Mouse (Mus musculus) spleen, adult 2 months (tissue): ENCODE results near the gene Map3k3. TPM values are rescaled to one million over a fixed set of nuclear protein-coding genes. Genes with fewer than 3 reads are reported as not detected.
"Not testable (repeated sequence)": the region's sequence is repeated elsewhere in the genome, so short reads cannot be mapped to it uniquely, and the experiment has no call there.

Source experiments
- DNase-seq, 2 experiments: peaks; one replicate each; pipeline versions ENCODE4 v3.0.0 to v3.0.0-alpha.2; 2012 to 2021; ENCODE audit warnings: low spot score in 2 of 2, low read depth in 1 of 2
- H3K27ac ChIP-seq: fragments of 200-500 bp; 2 replicates; pipeline ENCODE4 v1.5.1; 2012; ENCODE audit warnings: low read length, inconsistent platforms; ENCODE audit not compliant: insufficient read depth
- H3K27me3 ChIP-seq: fragments of 200-500 bp; 2 replicates; pipeline ENCODE4 v1.6.1; 2012; ENCODE audit warnings: mild to moderate bottlenecking, moderate library complexity, low read length, inconsistent platforms; ENCODE audit not compliant: control insufficient read depth, insufficient read depth
- H3K36me3 ChIP-seq: fragments of 200-500 bp; 2 replicates; pipeline ENCODE4 v1.6.1; 2012; ENCODE audit warnings: mild to moderate bottlenecking, low read length, inconsistent platforms; ENCODE audit not compliant: control insufficient read depth, insufficient read depth
- H3K4me1 ChIP-seq: fragments of 200-500 bp; 2 replicates; pipeline ENCODE4 v1.6.1; 2011; ENCODE audit warnings: inconsistent platforms; ENCODE audit not compliant: control insufficient read depth, insufficient read depth, insufficient read length
- H3K4me3 ChIP-seq: fragments of 200-500 bp; 2 replicates; pipeline ENCODE4 v1.5.1; 2011; ENCODE audit warnings: mild to moderate bottlenecking, inconsistent platforms; ENCODE audit not compliant: insufficient read depth, insufficient read length; ENCODE audit errors: extremely low read depth
- CTCF ChIP-seq: fragments of 200-500 bp; IDR thresholded peaks from 2 replicates; pipeline ENCODE4 v1.5.1; 2011; ENCODE audit warnings: mild to moderate bottlenecking, inconsistent platforms; ENCODE audit not compliant: insufficient read depth, insufficient read length, insufficient replicate concordance; ENCODE audit errors: extremely low read depth
- POLR2A ChIP-seq: fragments of 200-500 bp; IDR thresholded peaks from 2 replicates; pipeline ENCODE4 v1.6.1; 2011; ENCODE audit warnings: low read depth, low read length, inconsistent platforms
- WGBS: fragments of 180-500 bp; shearing (Covaris S2); methylation state at CpG from one replicate; pipeline ENCODE4 v1.1.7; 2018; 5-methylcytosine and 5-hydroxymethylcytosine counted together
- polyA plus RNA-seq: library from polyadenylated mRNA; depleted of rRNA; stranded (reverse); fragments of >200 nt; gene quantifications from 2 replicates; pipeline ENCODE4 v1.2.3, GENCODE M21; 2012

The Map3k3 gene
- polyA plus RNA-seq, 1 experiment = 34.1 TPM

DNA sequence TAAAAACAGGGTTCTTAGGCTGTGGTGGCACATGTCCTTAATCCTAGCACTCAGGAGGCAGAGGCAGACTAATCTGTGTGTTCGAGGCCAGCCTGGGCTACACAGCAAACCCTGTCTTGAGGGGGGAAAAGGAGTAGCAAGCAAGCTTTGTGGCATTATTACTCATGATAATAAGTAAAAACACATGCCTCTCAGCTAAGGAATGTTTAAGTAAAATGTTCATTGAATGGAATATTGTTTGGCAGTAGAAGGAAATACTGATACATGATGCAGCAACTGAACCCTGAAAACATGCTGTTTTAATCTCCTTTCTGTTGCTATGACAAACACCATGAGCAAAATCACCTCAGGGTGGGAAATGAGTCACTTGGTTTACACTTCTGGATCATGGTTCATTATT, 23.1 kb upstream of the Map3k3 start:
- Histone ChIP-seq H3K4me1 (no peaks in the 10 kb centered on the region), H3K27ac (no peak overlapping the region), H3K4me3 (no peak overlapping the region), H3K27me3 (no peaks in the 10 kb centered on the region), H3K36me3 (peaks cover 15% of the 10 kb centered on the region; the same call in 1 of the 2 replicates)
- TF ChIP-seq CTCF = no peak
- no peak for DNase-seq
- 93% methylated on average over 1 of the region's 1 CpGs for WGBS

DNA sequence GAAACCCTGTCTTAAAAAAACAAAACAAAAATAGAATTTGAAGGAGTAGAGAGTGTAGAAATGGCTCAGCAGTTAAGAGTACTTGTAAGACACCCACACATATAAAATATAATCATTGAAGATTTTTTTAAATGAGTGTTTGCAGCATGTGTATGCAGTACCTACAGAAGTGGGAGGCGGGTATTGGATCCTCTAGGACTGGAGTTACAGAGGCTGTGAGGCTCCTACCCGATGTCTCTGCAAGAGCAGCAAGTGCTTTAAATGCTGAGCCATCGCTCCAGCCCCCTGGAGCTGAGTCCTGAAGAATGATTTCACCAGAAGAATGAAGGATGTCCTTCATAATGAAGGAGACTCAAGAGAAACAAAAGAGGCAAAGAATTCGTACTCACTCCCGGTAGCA, 20.7 kb upstream of the Map3k3 start:
- H3K27ac ChIP-seq = no peak overlapping the region
- H3K4me1 ChIP-seq = no peaks in the 10 kb centered on the region; the same call in 1 of the 2 replicates
- DNase-seq = no peak
- H3K27me3 ChIP-seq = no peaks in the 10 kb centered on the region
- TF ChIP-seq POLR2A (no peak), CTCF (no peak)
- H3K4me3 ChIP-seq = no peak overlapping the region
- H3K36me3 ChIP-seq = peaks cover 8% of the 10 kb centered on the region; the same call in 1 of the 2 replicates
- 95% methylated on average over 5 of the region's 5 CpGs for WGBS

DNA sequence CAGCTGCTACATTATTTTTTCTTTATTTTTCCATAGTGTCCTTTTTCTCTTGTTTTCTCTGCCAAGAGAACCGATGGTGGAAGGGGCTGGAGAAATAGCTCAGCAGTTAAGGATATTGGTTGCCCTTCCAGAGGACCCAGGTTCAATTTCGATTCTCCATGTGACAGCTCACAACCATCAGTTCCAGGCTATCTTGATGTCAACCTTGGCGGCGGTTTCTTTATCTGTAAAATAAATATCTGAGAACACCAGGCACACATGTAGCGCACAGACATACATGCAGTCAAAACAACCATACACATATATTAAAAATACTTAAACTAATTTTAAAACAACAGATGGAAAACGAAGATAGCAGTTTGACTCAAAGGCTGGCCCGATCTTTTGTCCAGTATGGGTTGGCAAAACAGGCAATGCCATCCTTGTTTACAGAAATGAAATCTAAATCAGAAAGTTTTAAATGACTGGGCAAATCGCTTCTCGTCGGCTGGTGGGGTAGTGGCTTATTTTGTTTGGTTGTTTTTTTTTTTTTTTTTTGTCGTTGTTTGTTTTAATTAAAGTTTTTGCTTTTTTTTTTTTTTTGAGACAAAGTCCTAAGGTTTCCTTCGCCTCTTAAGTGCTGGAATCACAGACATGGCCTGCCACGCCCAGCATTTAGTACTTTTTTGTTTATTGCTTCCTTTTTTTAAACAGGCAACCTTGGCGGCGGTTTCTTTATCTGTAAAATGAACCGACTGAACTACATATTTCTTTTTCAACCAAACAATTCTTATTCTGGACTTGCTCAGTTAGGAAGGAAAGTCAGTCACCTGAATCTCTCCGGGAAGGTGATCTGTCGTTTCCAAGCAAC, 19.1 kb upstream of the Map3k3 start:
- WGBS = 38% methylated on average over 18 of the region's 18 CpGs
- no peaks in the 10 kb centered on the region; the same call in 1 of the 2 replicates for H3K4me1 ChIP-seq
- no peaks in the 10 kb centered on the region for H3K27me3 ChIP-seq
- no peak for DNase-seq
- peak overlapping the region; percentile 72 for H3K4me3 ChIP-seq
- no peaks in the 10 kb centered on the region for H3K36me3 ChIP-seq
- H3K27ac ChIP-seq = peak overlapping the region; percentile 70; the same call in 1 of the 2 replicates
- TF ChIP-seq CTCF (no peak), POLR2A (no peak)

DNA sequence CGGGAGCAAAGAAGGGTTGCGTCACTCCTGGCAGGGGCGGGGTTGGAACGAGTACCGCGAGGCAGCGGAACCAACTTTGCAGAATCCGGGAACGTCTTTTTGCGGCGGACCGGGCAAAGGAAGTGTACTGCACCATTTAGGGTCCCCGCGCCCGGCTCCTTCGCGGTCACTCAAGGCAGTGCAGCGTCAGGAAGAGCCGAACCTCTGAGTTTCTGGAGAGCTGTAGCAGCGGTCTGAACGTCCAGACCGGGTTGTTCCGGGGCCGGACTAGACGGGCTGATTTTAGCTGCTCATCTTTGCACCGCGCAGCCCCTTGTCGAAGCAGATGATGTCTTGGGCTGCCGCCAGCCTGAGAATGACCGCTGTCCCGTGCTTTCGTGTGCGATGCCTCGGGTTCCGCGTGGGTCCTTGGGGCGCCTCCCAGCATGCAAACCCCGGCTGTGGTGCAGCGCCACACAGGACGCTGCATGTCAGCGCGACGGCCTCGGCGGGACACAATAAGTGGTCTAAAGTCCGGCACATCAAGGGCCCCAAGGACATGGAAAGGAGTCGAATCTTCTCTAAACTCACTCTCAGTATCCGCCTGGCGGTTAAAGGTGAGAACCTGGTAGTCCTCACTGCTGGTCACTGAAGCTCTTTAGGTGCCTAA, 18.4 kb upstream of the Map3k3 start, which contains the start of gene Taco1:
Taco1 (plus strand) TSS at position 139 of the 649 bp plus-strand sequence.
- no peaks in the 10 kb centered on the region for H3K36me3 ChIP-seq
- TF ChIP-seq POLR2A = peak; percentile 36; the same call in 1 of the 2 replicates
- TF ChIP-seq CTCF = peak; percentile 53; the same call in 1 of the 2 replicates
- no peaks in the 10 kb centered on the region; the same call in 1 of the 2 replicates for H3K4me1 ChIP-seq
- H3K4me3 ChIP-seq = peak within 1 kb of the TSS; percentile 72
- H3K27ac ChIP-seq = peak within 1 kb of the TSS; percentile 70
- no peaks in the 10 kb centered on the region for H3K27me3 ChIP-seq
- DNase-seq = peak; percentile 87 to 89
- WGBS = under 1% methylated on average over 49 of the region's 49 CpGs

DNA sequence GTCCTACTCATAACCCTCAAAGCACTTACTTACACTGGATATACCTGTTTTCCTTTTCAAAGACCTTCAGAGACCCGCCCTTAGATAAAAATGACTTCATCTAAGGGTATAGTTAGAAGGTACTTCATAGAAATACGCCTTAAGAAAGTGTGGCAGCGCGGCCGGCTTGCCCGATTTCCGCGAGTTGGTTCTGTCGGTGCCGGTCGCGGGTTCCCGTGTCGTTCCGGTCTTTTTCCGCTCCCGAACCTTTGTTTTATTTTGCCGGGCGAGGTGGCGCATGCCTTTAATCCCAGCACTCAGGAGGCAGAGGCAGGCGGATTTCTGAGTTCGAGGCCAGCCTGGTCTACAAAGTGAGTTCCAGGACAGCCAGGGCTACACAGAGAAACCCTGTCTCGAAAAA, 17.8 kb upstream of the Map3k3 start:
- H3K27me3 ChIP-seq, H3K4me1 ChIP-seq, H3K36me3 ChIP-seq: not testable (repeated sequence)
- peak; percentile 25 to 70 for DNase-seq
- Histone ChIP-seq H3K27ac (peak overlapping the region; percentile 70; the same call in 1 of the 2 replicates), H3K4me3 (peak overlapping the region; percentile 72)
- 8% methylated on average over 23 of the region's 23 CpGs for WGBS

DNA sequence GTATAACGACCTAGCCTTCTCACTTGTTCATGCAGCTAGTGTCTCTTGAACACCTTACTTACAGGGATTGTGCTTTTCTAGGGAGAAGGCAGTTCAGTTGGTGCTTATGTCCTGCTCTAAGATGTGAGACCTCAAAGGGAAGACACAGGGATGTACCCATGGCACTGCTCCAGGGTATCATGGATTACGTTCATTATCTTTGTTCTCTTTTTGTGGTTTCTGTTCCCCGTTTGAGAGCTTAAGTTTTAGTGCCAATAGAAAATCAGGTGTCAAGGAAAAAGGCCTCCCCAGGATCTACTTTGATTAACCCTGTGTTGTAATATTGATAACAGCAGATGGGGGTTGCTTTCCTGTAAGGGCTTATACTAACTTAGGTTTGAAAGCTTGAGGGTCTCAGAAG, 10.6 kb upstream of the Map3k3 start:
- WGBS = 54% methylated on average over 3 of the region's 3 CpGs
- no peak for DNase-seq
- H3K36me3 ChIP-seq = peaks cover 7% of the 10 kb centered on the region
- H3K27ac ChIP-seq = no peak overlapping the region
- TF ChIP-seq CTCF (no peak), POLR2A (no peak)
- no peaks in the 10 kb centered on the region for H3K4me1 ChIP-seq
- no peak overlapping the region for H3K4me3 ChIP-seq
- no peaks in the 10 kb centered on the region for H3K27me3 ChIP-seq

DNA sequence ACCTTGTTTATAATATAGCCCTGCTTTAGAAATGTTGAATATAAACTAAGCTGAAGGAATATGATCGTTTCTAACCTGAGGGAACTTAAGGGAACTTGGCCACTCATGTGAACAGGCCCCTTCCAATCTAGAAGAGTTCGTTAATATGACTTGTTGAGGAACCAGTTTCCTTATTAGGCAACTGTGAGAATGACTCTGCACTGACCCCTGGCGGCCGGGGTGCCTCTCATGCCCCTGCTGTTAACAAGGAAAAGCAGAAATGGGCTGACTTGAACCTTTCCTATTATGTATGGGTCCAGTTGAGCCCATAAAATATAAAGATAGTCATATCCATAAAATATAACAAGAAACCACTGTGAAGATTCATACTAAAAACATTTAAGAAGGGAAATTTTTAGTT, 8.1 kb upstream of the Map3k3 start:
- TF ChIP-seq CTCF (peak; percentile 85), POLR2A (no peak)
- H3K27me3 ChIP-seq = no peaks in the 10 kb centered on the region
- under 1% methylated on average over 4 of the region's 4 CpGs for WGBS
- H3K4me3 ChIP-seq = no peak overlapping the region
- no peak overlapping the region for H3K27ac ChIP-seq
- no peaks in the 10 kb centered on the region for H3K4me1 ChIP-seq
- peaks cover 7% of the 10 kb centered on the region for H3K36me3 ChIP-seq
- peak; percentile 65 to 77 for DNase-seq
